Mouse (Mus musculus) central nervous system, embryonic 14 days (tissue): ENCODE results near the gene Stxbp6. TPM values are rescaled to one million over a fixed set of nuclear protein-coding genes. Genes with fewer than 3 reads are reported as not detected.

Source experiments
- polyA plus RNA-seq: library from polyadenylated mRNA; depleted of rRNA; stranded (reverse); fragments of >200 nt; gene quantifications from 2 replicates; pipeline ENCODE4 v1.2.3, GENCODE M21; 2012; rRNA removed

Stxbp6 gene
- 13.5 and 13.6 TPM in 2 replicates for polyA plus RNA-seq

GRCm38 (mm10) chr12:45074611-45075342 is at the start of gene Stxbp6:
Gene Stxbp6 (minus strand): TSS chr12:45074709.

